Mouse (Mus musculus): ENCODE data around the gene Slitrk1.
A peak's percentile ranks its signal among the peaks of the same experiment; 100 is the strongest.

The Slitrk1 gene

GRCm38 (mm10) chr14:108913714-108914263, at the start of gene Slitrk1:
Gene Slitrk1, minus strand, starts transcription at chr14:108914158.
- DNase-seq: peak; percentile 85

GRCm38 (mm10) chr14:108935777-108936176, 21.8 kb upstream of the Slitrk1 start:
- DNase-seq: no peak

- no peak for DNase-seq
Measured at GRCm38 (mm10) chr14:108914336-108914735, 378 bp upstream of the Slitrk1 start.

GRCm38 (mm10) chr14:108912876-108913490, 975 bp downstream of the Slitrk1 start:
- peak; percentile 19 for DNase-seq

GRCm38 (mm10) chr14:108912021-108912875, 1.7 kb downstream of the Slitrk1 start:
- DNase-seq: peak; percentile 60

- peak; percentile 88 for DNase-seq
Measured at GRCm38 (mm10) chr14:108911138-108911841, 2.7 kb downstream of the Slitrk1 start.

- no peak for DNase-seq
Measured at GRCm38 (mm10) chr14:108910449-108911137, 3.4 kb downstream of the Slitrk1 start.

GRCm38 (mm10) chr14:108909336-108909953, 4.5 kb downstream of the Slitrk1 start:
- DNase-seq: no peak

GRCm38 (mm10) chr14:108898601-108899000, 15.4 kb downstream of the Slitrk1 start:
- DNase-seq: no peak

- no peak for DNase-seq
Measured at GRCm38 (mm10) chr14:108895456-108895855, 18.5 kb downstream of the Slitrk1 start.

GRCm38 (mm10) chr14:108867816-108868215, 46.1 kb downstream of the Slitrk1 start:
- no peak for DNase-seq

GRCm38 (mm10) chr14:108864631-108865030, 49.3 kb downstream of the Slitrk1 start:
- DNase-seq: no peak

GRCm38 (mm10) chr14:108859310-108859709, 54.6 kb downstream of the Slitrk1 start:
- DNase-seq: no peak

Data from right cerebral cortex, adult 18-20 months (tissue).